Mouse (Mus musculus) myocyte (in vitro differentiated cells): ENCODE measurements around the gene Lpp. TPM values are rescaled to one million over a fixed set of nuclear protein-coding genes. Genes with fewer than 3 reads are reported as not detected.

Experiments
- H3K27me3 ChIP-seq: one replicate; pipeline ENCODE4 v1.6.1; 2011; ENCODE audit not compliant: control insufficient read depth, insufficient read depth, insufficient read length
- H3K36me3 ChIP-seq: one replicate; pipeline ENCODE4 v1.6.1; 2011; ENCODE audit not compliant: control insufficient read depth, insufficient read depth
- H3K4me2 ChIP-seq: one replicate; pipeline ENCODE4 v1.6.1; 2011; ENCODE audit warnings: low read depth, control low read depth
- H3K4me3 ChIP-seq: one replicate; pipeline ENCODE4 v1.5.1; 2011; ENCODE audit warnings: mild to moderate bottlenecking, control low read depth, moderate library complexity
- H3K79me2 ChIP-seq: one replicate; pipeline ENCODE4 v1.6.1; 2011; ENCODE audit not compliant: control insufficient read depth, insufficient read depth
- H3ac ChIP-seq: one replicate; pipeline ENCODE4 v1.6.1; 2011; ENCODE audit not compliant: control insufficient read depth, insufficient read length
- CEBPB ChIP-seq: IDR thresholded peaks from 2 replicates; pipeline ENCODE4 v1.6.1; 2011; ENCODE audit warnings: mild to moderate bottlenecking, moderate library complexity; ENCODE audit not compliant: poor library complexity, insufficient read depth, severe bottlenecking
- E2F4 ChIP-seq: IDR thresholded peaks from one replicate; pipeline ENCODE4 v1.6.1; 2011; ENCODE audit warnings: mild to moderate bottlenecking, control low read depth, moderate library complexity; ENCODE audit not compliant: insufficient read depth
- MAX ChIP-seq: IDR thresholded peaks from one replicate; pipeline ENCODE4 v1.6.1; 2011; ENCODE audit warnings: low read depth, mild to moderate bottlenecking, control low read depth
- MYOD1 ChIP-seq, 3 experiments: IDR thresholded peaks; one replicate each; pipeline ENCODE4 v1.6.1; 2011; ENCODE audit warnings: control low read depth in 2 of 3, low read depth in 2 of 3, mild to moderate bottlenecking in 2 of 3, moderate library complexity in 1 of 3; ENCODE audit not compliant: insufficient read length in 2 of 3, control insufficient read depth in 1 of 3
- MYOG ChIP-seq, 3 experiments: IDR thresholded peaks; one replicate each; pipeline ENCODE4 v1.6.1; 2011; ENCODE audit warnings: control low read depth in 2 of 3, low read depth in 2 of 3, mild to moderate bottlenecking in 2 of 3; ENCODE audit not compliant: insufficient read length in 2 of 3, control insufficient read depth in 1 of 3, insufficient read depth in 1 of 3
- POLR2A ChIP-seq: IDR thresholded peaks from one replicate; pipeline ENCODE4 v1.6.1; 2011; ENCODE audit warnings: low read depth, mild to moderate bottlenecking, control low read depth, moderate library complexity; ENCODE audit not compliant: insufficient read length
- POLR2AphosphoS2 ChIP-seq: IDR thresholded peaks from one replicate; pipeline ENCODE4 v1.6.1; 2011; ENCODE audit warnings: low read depth, control low read depth; ENCODE audit not compliant: insufficient read length
- REST ChIP-seq: IDR thresholded peaks from one replicate; pipeline ENCODE4 v1.6.1; 2011; ENCODE audit warnings: mild to moderate bottlenecking, control low read depth, moderate library complexity; ENCODE audit not compliant: insufficient read depth, insufficient read length
- SRF ChIP-seq: IDR thresholded peaks from one replicate; pipeline ENCODE4 v1.6.1; 2011; ENCODE audit warnings: low read depth; ENCODE audit not compliant: control insufficient read depth, insufficient read length
- TCF12 ChIP-seq: IDR thresholded peaks from one replicate; pipeline ENCODE4 v1.6.1; 2011; ENCODE audit warnings: mild to moderate bottlenecking, control low read depth; ENCODE audit not compliant: poor library complexity, insufficient read depth, severe bottlenecking
- TCF3 ChIP-seq: IDR thresholded peaks from one replicate; pipeline ENCODE4 v1.6.1; 2011; ENCODE audit warnings: low read depth, control low read depth; ENCODE audit not compliant: insufficient read length
- USF1 ChIP-seq: IDR thresholded peaks from one replicate; pipeline ENCODE4 v1.6.1; 2011; ENCODE audit warnings: low read depth, mild to moderate bottlenecking, control low read depth, moderate library complexity
- polyA plus RNA-seq: library from polyadenylated mRNA; unstranded; fragments of >200 nt; fragmentation: generic; extraction: Trizol; gene quantifications from one replicate; pipeline ENCODE4 v1.2.1, GENCODE M21; 2012; ENCODE audit warnings: missing spikeins

The Lpp gene
- polyA plus RNA-seq, 1 experiment, result 4.8 TPM

GRCm38 (mm10) chr16:24398893-24399292 lies 5.6 kb downstream of the Lpp start:
- TF ChIP-seq USF1, result no peak
- no peak for TF ChIP-seq CEBPB
- TF ChIP-seq POLR2AphosphoS2, result no peak
- no peak for TF ChIP-seq MYOD1 (IDR thresholded peaks at IDR 0.05; ENCODE audit: control insufficient read depth in 1 of 3, insufficient read length in 2 of 3, low read depth in 2 of 3)
- no peak for TF ChIP-seq MAX
- no peak for TF ChIP-seq TCF12
- no peak for TF ChIP-seq E2F4
- TF ChIP-seq MYOG (IDR thresholded peaks at IDR 0.05; ENCODE audit: control insufficient read depth in 1 of 3, insufficient read depth in 1 of 3, insufficient read length in 2 of 3, low read depth in 2 of 3), result no peak
- no peak for TF ChIP-seq REST
- TF ChIP-seq TCF3, result no peak
- no peak for TF ChIP-seq POLR2A
- TF ChIP-seq SRF, result no peak
- Histone ChIP-seq H3K79me2 (peaks cover 90% of the 10 kb centered on the region), H3K36me3 (peaks cover 3% of the 10 kb centered on the region), H3K4me3 (no peak overlapping the region), H3ac (no peak overlapping the region), H3K27me3 (no peaks in the 10 kb centered on the region), H3K4me2 (no peak overlapping the region)

DNA sequence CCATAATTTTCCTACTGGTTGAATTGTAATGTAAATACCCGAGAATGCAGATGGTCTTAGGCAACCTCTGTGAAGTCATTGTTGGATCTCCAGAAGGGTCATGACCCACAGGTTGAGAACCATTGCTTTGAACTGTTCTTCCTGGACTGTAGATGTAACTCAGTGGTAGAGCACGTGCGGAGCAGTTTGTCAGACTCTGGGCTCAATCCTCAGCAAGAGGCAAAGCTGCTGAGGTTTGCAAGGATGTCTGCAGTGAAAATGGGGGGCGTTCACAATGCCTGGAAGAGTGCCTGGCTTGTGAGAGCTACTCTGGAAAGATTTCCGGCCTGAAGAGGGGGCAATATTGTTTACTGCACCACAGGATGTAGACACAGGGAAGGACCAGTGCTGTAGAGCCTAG lies 6.2 kb downstream of the Lpp start:
- H3K27me3 ChIP-seq, result no peaks in the 10 kb centered on the region
- no peak for TF ChIP-seq MAX
- no peak for TF ChIP-seq MYOD1 (IDR thresholded peaks at IDR 0.05; ENCODE audit: control insufficient read depth in 1 of 3, insufficient read length in 2 of 3, low read depth in 2 of 3)
- no peak for TF ChIP-seq CEBPB
- TF ChIP-seq MYOG (IDR thresholded peaks at IDR 0.05; ENCODE audit: control insufficient read depth in 1 of 3, insufficient read depth in 1 of 3, insufficient read length in 2 of 3, low read depth in 2 of 3), result no peak
- TF ChIP-seq TCF3, result no peak
- no peak for TF ChIP-seq REST
- no peak for TF ChIP-seq SRF
- TF ChIP-seq USF1, result no peak
- TF ChIP-seq POLR2AphosphoS2, result no peak
- no peak for TF ChIP-seq POLR2A
- no peak for TF ChIP-seq TCF12
- TF ChIP-seq E2F4, result no peak
- no peak overlapping the region for H3K4me2 ChIP-seq
- H3K36me3 ChIP-seq, result peaks cover 3% of the 10 kb centered on the region
- no peak overlapping the region for H3K4me3 ChIP-seq
- H3ac ChIP-seq, result no peak overlapping the region
- H3K79me2 ChIP-seq, result peaks cover 85% of the 10 kb centered on the region

DNA sequence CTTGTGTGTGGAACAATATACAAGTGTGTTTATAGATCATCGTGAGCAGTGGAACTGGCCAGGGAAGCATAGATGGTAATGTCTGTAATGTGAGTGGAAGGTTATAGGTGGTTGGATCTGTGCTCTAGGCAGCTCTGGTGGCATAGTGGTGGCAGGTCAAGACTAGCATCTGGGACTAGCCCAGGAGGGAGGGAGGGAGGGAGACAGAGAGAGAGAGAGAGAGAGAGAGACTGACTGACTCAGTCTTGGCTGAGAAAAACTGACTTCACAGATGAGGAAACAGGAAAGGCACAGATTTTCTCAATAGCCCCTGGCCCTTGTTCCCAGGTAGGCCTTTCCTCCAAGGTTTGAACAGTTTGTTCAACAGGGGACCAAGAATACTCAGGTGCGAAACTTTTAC lies 7.5 kb downstream of the Lpp start:
- TF ChIP-seq MAX (no peak), POLR2A (no peak), POLR2AphosphoS2 (no peak), MYOD1 (IDR thresholded peaks at IDR 0.05; ENCODE audit: control insufficient read depth in 1 of 3, insufficient read length in 2 of 3, low read depth in 2 of 3) (no peak), E2F4 (no peak), SRF (no peak), CEBPB (no peak), TCF12 (no peak), REST (no peak), MYOG (IDR thresholded peaks at IDR 0.05; ENCODE audit: control insufficient read depth in 1 of 3, insufficient read depth in 1 of 3, insufficient read length in 2 of 3, low read depth in 2 of 3) (no peak), USF1 (no peak), TCF3 (no peak)
- Histone ChIP-seq H3K4me3 (no peak overlapping the region), H3K36me3 (peaks cover 3% of the 10 kb centered on the region), H3K27me3 (no peaks in the 10 kb centered on the region), H3K79me2 (peaks cover 77% of the 10 kb centered on the region), H3K4me2 (no peak overlapping the region), H3ac (no peak overlapping the region)

DNA sequence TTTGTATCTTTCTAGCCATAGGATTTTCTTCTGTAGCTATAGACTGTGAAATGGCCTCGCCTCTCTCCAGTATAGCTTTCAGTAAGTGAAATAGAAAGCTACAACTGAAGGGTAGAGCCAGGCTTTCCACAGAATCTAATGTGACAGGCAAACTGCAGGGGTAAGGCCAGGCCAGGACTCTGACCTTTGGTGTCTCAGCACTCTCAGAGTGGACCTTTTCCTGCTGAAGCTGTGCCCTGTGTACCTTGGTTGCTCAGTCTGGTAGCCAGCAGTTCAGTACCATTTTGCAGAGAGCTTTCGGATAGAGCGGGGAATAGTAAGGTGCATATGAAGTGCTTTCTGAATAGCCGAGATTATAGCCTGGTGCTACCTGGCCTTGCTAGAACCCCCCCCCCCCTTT lies 9.5 kb downstream of the Lpp start:
- Histone ChIP-seq H3ac (no peak overlapping the region), H3K27me3 (no peaks in the 10 kb centered on the region), H3K36me3 (peaks cover 3% of the 10 kb centered on the region), H3K4me3 (no peak overlapping the region), H3K4me2 (no peak overlapping the region), H3K79me2 (peaks cover 71% of the 10 kb centered on the region)
- TF ChIP-seq CEBPB (no peak), MYOG (IDR thresholded peaks at IDR 0.05; ENCODE audit: control insufficient read depth in 1 of 3, insufficient read depth in 1 of 3, insufficient read length in 2 of 3, low read depth in 2 of 3) (no peak), MAX (no peak), POLR2AphosphoS2 (no peak), SRF (no peak), TCF3 (no peak)

- peaks cover 3% of the 10 kb centered on the region for H3K36me3 ChIP-seq
- H3ac ChIP-seq, result no peak overlapping the region
- peaks cover 71% of the 10 kb centered on the region for H3K79me2 ChIP-seq
- H3K4me3 ChIP-seq, result no peak overlapping the region
- no peak for TF ChIP-seq MYOD1 (IDR thresholded peaks at IDR 0.05; ENCODE audit: control insufficient read depth in 1 of 3, insufficient read length in 2 of 3, low read depth in 2 of 3)
- no peak for TF ChIP-seq USF1
- no peak for TF ChIP-seq POLR2A
- no peak for TF ChIP-seq TCF3
- TF ChIP-seq MAX, result no peak
- no peak for TF ChIP-seq E2F4
- TF ChIP-seq REST, result no peak
- TF ChIP-seq POLR2AphosphoS2, result no peak
- TF ChIP-seq CEBPB, result no peak
- no peak for TF ChIP-seq SRF
- TF ChIP-seq TCF12, result no peak
- no peak for TF ChIP-seq MYOG (IDR thresholded peaks at IDR 0.05; ENCODE audit: control insufficient read depth in 1 of 3, insufficient read depth in 1 of 3, insufficient read length in 2 of 3, low read depth in 2 of 3)
- H3K27me3 ChIP-seq, result no peaks in the 10 kb centered on the region
- no peak overlapping the region for H3K4me2 ChIP-seq
Measured at GRCm38 (mm10) chr16:24403733-24404380, 10.6 kb downstream of the Lpp start.
